Mouse (Mus musculus): ENCODE measurements around the gene Gm4707. TPM values are rescaled to one million over a fixed set of nuclear protein-coding genes. Genes with fewer than 3 reads are reported as not detected.
"Not testable (repeated sequence)": the region's sequence is repeated elsewhere in the genome, so short reads cannot be mapped to it uniquely, and the experiment has no call there.

Gene Gm4707
- polyA plus RNA-seq, 1 experiment, result 0.10 TPM

DNA sequence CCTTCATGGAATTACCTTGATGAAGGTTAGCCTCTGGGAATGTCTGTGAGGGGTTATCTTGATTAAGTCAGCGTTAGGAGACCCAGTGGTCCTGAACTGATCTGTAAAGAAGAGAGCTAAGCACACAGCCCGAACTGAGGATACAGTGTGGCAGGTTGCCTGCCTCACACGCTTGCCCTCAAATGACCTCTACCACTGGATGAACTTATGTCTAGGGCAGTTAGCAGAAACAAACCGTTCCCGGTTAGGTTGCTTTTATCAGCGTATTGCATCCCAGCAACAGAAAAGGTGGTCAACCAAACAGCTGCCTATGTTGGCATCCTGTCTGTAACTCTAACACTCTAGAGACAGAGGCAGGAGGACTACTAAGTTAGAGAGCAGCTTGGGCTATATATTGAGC is 14.5 kb downstream of the Gm4707 start:
- Histone ChIP-seq H3K4me2 (ENCODE audit: low read depth) (no peak overlapping the region), H3K36me3 (ENCODE audit: control insufficient read depth, insufficient read depth) (peaks cover 8% of the 10 kb centered on the region), H3K79me2 (ENCODE audit: control insufficient read depth, insufficient read depth) (peaks cover 13% of the 10 kb centered on the region), H3K27me3 (ENCODE audit: control insufficient read depth, insufficient read depth, insufficient read length) (no peaks in the 10 kb centered on the region), H3K4me3 (no peak overlapping the region), H3ac (ENCODE audit: control insufficient read depth, insufficient read length) (no peak overlapping the region)
- TF ChIP-seq CEBPB (IDR thresholded peaks at IDR 0.05; ENCODE audit: insufficient read depth, poor library complexity, severe bottlenecking) (no peak), POLR2AphosphoS2 (IDR thresholded peaks at IDR 0.05; ENCODE audit: insufficient read length, low read depth) (no peak), E2F4 (IDR thresholded peaks at IDR 0.05; ENCODE audit: insufficient read depth) (no peak), TCF12 (IDR thresholded peaks at IDR 0.05; ENCODE audit: insufficient read depth, poor library complexity, severe bottlenecking) (no peak), POLR2A (IDR thresholded peaks at IDR 0.05; ENCODE audit: insufficient read length, low read depth) (no peak), TCF3 (IDR thresholded peaks at IDR 0.05; ENCODE audit: insufficient read length, low read depth) (no peak), MYOG (IDR thresholded peaks at IDR 0.05; ENCODE audit: control insufficient read depth in 1 of 3, insufficient read depth in 1 of 3, insufficient read length in 2 of 3, low read depth in 2 of 3) (no peak), MAX (IDR thresholded peaks at IDR 0.05; ENCODE audit: low read depth) (no peak), REST (IDR thresholded peaks at IDR 0.05; ENCODE audit: insufficient read depth, insufficient read length) (no peak), MYOD1 (IDR thresholded peaks at IDR 0.05; ENCODE audit: control insufficient read depth in 1 of 3, insufficient read length in 2 of 3, low read depth in 2 of 3) (no peak), SRF (IDR thresholded peaks at IDR 0.05; ENCODE audit: control insufficient read depth, insufficient read length, low read depth) (no peak), USF1 (IDR thresholded peaks at IDR 0.05; ENCODE audit: low read depth) (no peak)

DNA sequence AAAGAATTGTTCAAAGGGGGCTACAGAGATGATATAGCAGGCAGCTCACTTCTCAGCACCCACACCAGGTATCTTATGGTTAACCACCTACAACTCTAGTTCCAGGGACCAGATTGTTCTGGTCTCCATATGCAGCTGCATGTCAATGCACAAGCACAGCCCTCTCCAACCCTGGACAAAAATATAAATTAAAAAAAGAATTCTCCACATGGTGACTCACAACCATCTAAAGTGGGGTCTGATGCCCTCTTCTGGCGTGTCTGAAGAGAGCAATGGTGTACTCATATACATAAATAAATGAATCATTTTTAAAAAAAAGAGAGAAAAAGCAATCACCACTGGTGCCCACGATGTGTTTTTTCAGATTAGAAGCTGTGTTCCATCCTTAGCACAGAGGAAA is 15.0 kb downstream of the Gm4707 start:
- H3ac ChIP-seq (ENCODE audit: control insufficient read depth, insufficient read length), result no peak overlapping the region
- TF ChIP-seq USF1 (IDR thresholded peaks at IDR 0.05; ENCODE audit: low read depth) (no peak), E2F4 (IDR thresholded peaks at IDR 0.05; ENCODE audit: insufficient read depth) (no peak)
- H3K4me2 ChIP-seq (ENCODE audit: low read depth), result no peak overlapping the region
- H3K27me3 ChIP-seq (ENCODE audit: control insufficient read depth, insufficient read depth, insufficient read length), result no peaks in the 10 kb centered on the region
- peaks cover 8% of the 10 kb centered on the region for H3K36me3 ChIP-seq (ENCODE audit: control insufficient read depth, insufficient read depth)
- no peak overlapping the region for H3K4me3 ChIP-seq
- H3K79me2 ChIP-seq (ENCODE audit: control insufficient read depth, insufficient read depth), result peaks cover 11% of the 10 kb centered on the region

DNA sequence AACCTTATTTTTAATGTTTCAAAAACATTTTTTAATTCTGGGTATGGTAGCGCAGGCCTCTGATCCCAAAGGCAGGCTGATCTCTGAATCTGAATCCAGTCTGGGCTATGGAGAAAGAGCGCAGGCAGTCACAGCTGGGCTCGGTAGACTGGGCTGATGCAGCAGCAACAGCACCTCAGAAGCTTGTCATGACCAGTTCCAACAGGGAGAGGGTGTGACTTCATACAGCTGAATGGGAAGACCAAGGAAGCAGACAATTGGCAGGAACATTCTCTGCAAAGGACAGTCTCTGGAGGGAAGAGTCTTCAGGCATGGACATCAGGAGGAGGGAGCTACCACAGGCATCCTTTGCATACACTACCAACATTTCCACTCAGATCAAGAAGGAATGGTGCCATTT is 15.6 kb downstream of the Gm4707 start:
- no peak overlapping the region for H3K4me3 ChIP-seq
- no peaks in the 10 kb centered on the region for H3K27me3 ChIP-seq (ENCODE audit: control insufficient read depth, insufficient read depth, insufficient read length)
- no peak for TF ChIP-seq TCF3 (IDR thresholded peaks at IDR 0.05; ENCODE audit: insufficient read length, low read depth)
- TF ChIP-seq MYOD1 (IDR thresholded peaks at IDR 0.05; ENCODE audit: control insufficient read depth in 1 of 3, insufficient read length in 2 of 3, low read depth in 2 of 3), result no peak
- TF ChIP-seq TCF12 (IDR thresholded peaks at IDR 0.05; ENCODE audit: insufficient read depth, poor library complexity, severe bottlenecking), result no peak
- TF ChIP-seq E2F4 (IDR thresholded peaks at IDR 0.05; ENCODE audit: insufficient read depth), result no peak
- no peak for TF ChIP-seq SRF (IDR thresholded peaks at IDR 0.05; ENCODE audit: control insufficient read depth, insufficient read length, low read depth)
- TF ChIP-seq REST (IDR thresholded peaks at IDR 0.05; ENCODE audit: insufficient read depth, insufficient read length), result no peak
- no peak for TF ChIP-seq MYOG (IDR thresholded peaks at IDR 0.05; ENCODE audit: control insufficient read depth in 1 of 3, insufficient read depth in 1 of 3, insufficient read length in 2 of 3, low read depth in 2 of 3)
- TF ChIP-seq POLR2A (IDR thresholded peaks at IDR 0.05; ENCODE audit: insufficient read length, low read depth), result no peak
- no peak for TF ChIP-seq USF1 (IDR thresholded peaks at IDR 0.05; ENCODE audit: low read depth)
- no peak for TF ChIP-seq CEBPB (IDR thresholded peaks at IDR 0.05; ENCODE audit: insufficient read depth, poor library complexity, severe bottlenecking)
- no peak for TF ChIP-seq POLR2AphosphoS2 (IDR thresholded peaks at IDR 0.05; ENCODE audit: insufficient read length, low read depth)
- no peak for TF ChIP-seq MAX (IDR thresholded peaks at IDR 0.05; ENCODE audit: low read depth)
- H3K4me2 ChIP-seq (ENCODE audit: low read depth), result no peak overlapping the region
- H3ac ChIP-seq (ENCODE audit: control insufficient read depth, insufficient read length), result no peak overlapping the region
- peaks cover 8% of the 10 kb centered on the region for H3K36me3 ChIP-seq (ENCODE audit: control insufficient read depth, insufficient read depth)
- H3K79me2 ChIP-seq (ENCODE audit: control insufficient read depth, insufficient read depth), result peaks cover 8% of the 10 kb centered on the region

DNA sequence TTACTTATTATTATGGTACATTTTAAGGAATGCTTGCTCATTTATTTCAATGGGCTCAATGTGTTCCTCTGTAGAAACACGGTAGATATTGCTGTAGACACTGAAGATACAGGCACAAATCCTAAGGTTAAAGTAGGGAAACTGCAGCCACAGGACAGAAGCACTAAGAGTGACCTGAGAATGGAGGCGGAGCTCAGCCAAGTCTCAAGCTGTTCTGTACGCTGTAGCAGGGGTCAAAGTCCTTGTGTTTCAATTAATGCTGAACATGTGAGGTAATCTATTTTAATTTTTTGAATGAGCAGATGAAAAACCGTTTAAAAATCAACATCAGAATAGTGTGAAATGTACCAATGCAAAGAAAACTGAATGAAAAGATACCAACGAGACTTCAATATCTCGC is 16.4 kb downstream of the Gm4707 start:
- Histone ChIP-seq H3K27me3 (ENCODE audit: control insufficient read depth, insufficient read depth, insufficient read length) (no peaks in the 10 kb centered on the region), H3K36me3 (ENCODE audit: control insufficient read depth, insufficient read depth) (peaks cover 8% of the 10 kb centered on the region)
- TF ChIP-seq USF1 (IDR thresholded peaks at IDR 0.05; ENCODE audit: low read depth) (no peak), POLR2A (IDR thresholded peaks at IDR 0.05; ENCODE audit: insufficient read length, low read depth) (no peak), POLR2AphosphoS2 (IDR thresholded peaks at IDR 0.05; ENCODE audit: insufficient read length, low read depth) (no peak), TCF3 (IDR thresholded peaks at IDR 0.05; ENCODE audit: insufficient read length, low read depth) (no peak), E2F4 (IDR thresholded peaks at IDR 0.05; ENCODE audit: insufficient read depth) (no peak), MYOG (IDR thresholded peaks at IDR 0.05; ENCODE audit: control insufficient read depth in 1 of 3, insufficient read depth in 1 of 3, insufficient read length in 2 of 3, low read depth in 2 of 3) (no peak), CEBPB (IDR thresholded peaks at IDR 0.05; ENCODE audit: insufficient read depth, poor library complexity, severe bottlenecking) (no peak), SRF (IDR thresholded peaks at IDR 0.05; ENCODE audit: control insufficient read depth, insufficient read length, low read depth) (no peak), MAX (IDR thresholded peaks at IDR 0.05; ENCODE audit: low read depth) (no peak), MYOD1 (IDR thresholded peaks at IDR 0.05; ENCODE audit: control insufficient read depth in 1 of 3, insufficient read length in 2 of 3, low read depth in 2 of 3) (no peak), REST (IDR thresholded peaks at IDR 0.05; ENCODE audit: insufficient read depth, insufficient read length) (no peak), TCF12 (IDR thresholded peaks at IDR 0.05; ENCODE audit: insufficient read depth, poor library complexity, severe bottlenecking) (no peak)

DNA sequence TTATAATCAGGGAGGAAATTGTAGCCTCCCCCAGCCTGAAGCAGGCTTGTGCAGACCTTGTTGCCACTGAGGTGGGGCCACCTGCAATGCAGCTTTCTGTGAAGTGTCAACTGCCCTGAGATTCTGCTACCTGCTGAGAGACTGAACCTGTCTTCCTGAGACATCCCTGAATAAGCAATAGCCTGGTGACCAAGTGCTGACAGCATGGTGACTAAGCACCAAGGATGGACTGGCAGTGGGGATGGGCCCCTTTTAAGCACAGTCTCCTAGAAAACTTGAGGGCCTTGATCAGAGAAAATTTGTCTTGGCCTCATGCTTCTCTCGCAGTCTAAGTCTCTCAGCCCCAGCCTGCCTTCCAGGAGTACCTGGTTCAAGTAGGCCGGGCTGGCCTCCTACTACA is 37.2 kb downstream of the Gm4707 start:
- H3ac ChIP-seq (ENCODE audit: control insufficient read depth, insufficient read length); H3K79me2 ChIP-seq (ENCODE audit: control insufficient read depth, insufficient read depth); H3K4me2 ChIP-seq (ENCODE audit: low read depth); H3K27me3 ChIP-seq (ENCODE audit: control insufficient read depth, insufficient read depth, insufficient read length); H3K4me3 ChIP-seq: not testable (repeated sequence)
- H3K36me3 ChIP-seq (ENCODE audit: control insufficient read depth, insufficient read depth), result peaks cover 30% of the 10 kb centered on the region

More for the DNA sequence above, 16.4 kb downstream of the Gm4707 start:
- H3K79me2 ChIP-seq (ENCODE audit: control insufficient read depth, insufficient read depth), result no peaks in the 10 kb centered on the region
- no peak overlapping the region for H3K4me3 ChIP-seq
- H3ac ChIP-seq (ENCODE audit: control insufficient read depth, insufficient read length), result no peak overlapping the region
- no peak overlapping the region for H3K4me2 ChIP-seq (ENCODE audit: low read depth)

DNA sequence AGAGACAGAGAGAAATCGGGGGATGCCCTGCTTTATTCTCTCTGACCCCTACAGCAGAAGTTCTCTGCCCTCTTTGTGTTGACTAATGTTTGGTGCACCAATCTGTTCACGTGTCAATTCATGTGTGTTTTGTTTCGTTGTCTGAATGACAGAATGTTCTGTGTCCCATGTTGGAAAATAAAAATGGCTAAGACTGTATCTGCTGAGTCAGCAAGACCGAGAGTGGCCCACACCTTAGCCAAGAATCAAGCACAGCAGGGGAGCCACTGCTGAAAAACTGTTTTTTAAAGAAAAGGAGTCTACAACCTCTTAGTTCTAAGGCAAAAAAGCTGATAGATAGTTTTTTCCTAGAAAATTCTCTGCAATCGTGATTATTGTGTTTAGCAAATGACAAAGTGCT is 40.3 kb downstream of the Gm4707 start:
- H3K36me3 ChIP-seq (ENCODE audit: control insufficient read depth, insufficient read depth); H3K4me2 ChIP-seq (ENCODE audit: low read depth); H3K27me3 ChIP-seq (ENCODE audit: control insufficient read depth, insufficient read depth, insufficient read length); H3K4me3 ChIP-seq; H3K79me2 ChIP-seq (ENCODE audit: control insufficient read depth, insufficient read depth); H3ac ChIP-seq (ENCODE audit: control insufficient read depth, insufficient read length): not testable (repeated sequence)

Measured in myocyte (in vitro differentiated cells).